Mouse (Mus musculus) brain, embryonic 18.5 days (tissue): ENCODE measurements around the gene Gm28308.

ENCODE experiments used
- DNase-seq: peaks from one replicate; pipeline ENCODE4 v3.0.0-alpha.2; 2012; ENCODE audit warnings: low read depth, low spot score

Gene Gm28308

DNA sequence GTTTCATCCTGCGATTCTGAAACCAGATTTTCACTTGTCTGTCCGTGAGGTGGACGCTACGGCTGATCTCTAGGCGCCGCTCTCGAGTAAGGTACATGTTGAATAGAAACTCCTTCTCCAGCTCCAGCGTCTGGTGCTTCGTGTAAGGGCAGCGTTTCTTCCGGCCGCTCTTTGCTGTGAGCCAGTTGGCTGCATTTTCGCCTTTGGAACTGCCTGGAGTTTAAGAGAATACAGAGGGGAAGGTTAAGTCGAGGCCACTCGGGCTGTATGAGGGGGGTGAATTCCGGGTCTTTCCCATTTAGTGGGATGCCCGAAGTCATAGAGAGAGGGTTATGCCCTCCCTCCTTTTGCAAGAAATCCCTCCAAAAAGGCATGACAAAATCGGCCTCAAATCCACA, 19.4 kb upstream of the Gm28308 start:
- no peak for DNase-seq

- DNase-seq, result no peak
These were observed 18.9 kb upstream of the Gm28308 start for GRCm38 (mm10) chr6:52231885-52232567.

- no peak for DNase-seq
These were observed 17.5 kb upstream of the Gm28308 start, which contains the start of gene Hoxa9 for GRCm38 (mm10) chr6:52230516-52231165. TSS of gene Hoxa9 (minus strand) at chr6:52231089.

- DNase-seq, result no peak
These were observed 16.6 kb upstream of the Gm28308 start for GRCm38 (mm10) chr6:52229558-52230416.

GRCm38 (mm10) chr6:52228475-52229465, 15.6 kb upstream of the Gm28308 start:
- no peak for DNase-seq

DNA sequence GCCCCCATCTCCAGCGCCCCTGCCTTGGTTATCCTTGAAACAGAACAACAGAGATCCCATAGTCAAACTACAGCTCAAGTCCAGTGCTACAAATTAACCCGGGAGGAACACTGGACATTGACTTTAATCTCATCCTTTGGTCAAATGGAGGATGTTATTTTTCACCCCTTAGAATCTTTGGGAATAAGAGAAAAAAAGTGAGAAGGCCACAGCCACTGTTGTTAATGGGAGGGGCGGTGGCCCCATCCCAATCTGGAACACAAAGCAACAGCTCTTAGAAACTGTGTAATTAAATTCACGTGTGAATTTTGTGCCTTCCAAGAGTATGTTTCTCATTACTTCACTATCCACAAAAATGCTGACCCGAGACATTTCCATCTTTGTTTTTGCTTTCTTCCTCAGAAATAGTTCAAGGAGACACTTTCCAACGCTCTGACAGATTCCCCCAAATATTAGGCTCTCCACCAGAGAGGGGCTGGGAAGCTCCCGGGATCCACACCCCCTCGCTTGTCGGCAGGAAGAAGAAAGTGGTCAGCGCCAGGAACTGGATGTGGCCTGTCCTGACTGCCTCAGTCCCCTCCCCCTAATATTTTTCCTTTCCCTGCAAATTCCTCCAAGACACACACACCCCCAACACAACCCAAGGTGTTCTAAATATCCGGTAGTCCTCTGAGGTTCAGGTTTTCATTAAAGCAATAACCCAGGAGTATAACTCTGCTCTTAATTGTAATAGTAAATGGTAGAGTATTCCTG, 14.5 kb upstream of the Gm28308 start:
- no peak for DNase-seq

- DNase-seq, result no peak
These were observed 13.6 kb upstream of the Gm28308 start for GRCm38 (mm10) chr6:52226569-52227257.

- DNase-seq, result no peak
These were observed 12.8 kb upstream of the Gm28308 start for GRCm38 (mm10) chr6:52225612-52226568.

GRCm38 (mm10) chr6:52224895-52225611, 11.9 kb upstream of the Gm28308 start:
- no peak for DNase-seq

DNA sequence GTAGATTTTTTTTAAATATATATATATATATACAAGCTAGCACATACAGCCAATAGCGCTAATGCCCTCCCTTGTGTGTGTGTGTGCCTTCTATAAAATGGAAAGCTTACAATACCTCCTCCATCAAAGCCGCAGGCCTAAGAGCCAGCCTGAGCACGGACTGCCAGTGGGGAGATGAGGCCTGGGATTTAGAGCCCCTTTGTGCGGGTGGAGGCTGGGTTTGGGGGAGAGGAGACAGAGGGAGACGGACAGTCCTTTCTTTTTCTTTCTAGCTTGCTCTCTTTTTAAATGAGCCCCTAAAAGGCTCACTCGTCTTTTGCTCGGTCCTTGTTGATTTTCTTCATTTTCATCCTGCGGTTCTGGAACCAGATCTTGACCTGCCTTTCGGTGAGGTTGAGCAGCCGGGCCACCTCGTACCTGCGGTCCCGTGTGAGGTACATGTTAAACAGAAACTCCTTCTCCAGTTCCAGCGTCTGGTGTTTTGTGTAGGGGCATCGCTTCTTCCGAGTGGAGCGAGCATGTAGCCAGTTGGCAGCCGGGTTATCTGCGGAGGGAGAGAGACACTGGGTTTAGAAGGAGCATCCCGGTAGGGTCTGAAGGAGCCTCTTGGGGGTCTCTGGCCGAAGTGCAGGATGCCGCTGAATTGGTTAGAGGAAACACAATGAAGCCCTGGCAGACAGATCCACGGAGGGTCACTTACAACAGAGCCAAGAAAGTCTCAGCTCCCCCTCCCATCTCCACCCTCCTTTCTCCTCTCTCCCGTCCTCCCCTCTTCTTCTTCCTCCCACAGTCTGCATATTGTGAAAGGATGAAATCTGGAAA, 11.0 kb upstream of the Gm28308 start:
- no peak for DNase-seq

- DNase-seq, result no peak
These were observed 9.6 kb upstream of the Gm28308 start for GRCm38 (mm10) chr6:52222729-52223128.

- DNase-seq, result no peak
These were observed 9.0 kb upstream of the Gm28308 start for GRCm38 (mm10) chr6:52221993-52222685.

- DNase-seq, result no peak
These were observed 8.3 kb upstream of the Gm28308 start, which contains the start of gene Hoxa7 for GRCm38 (mm10) chr6:52221337-52221992. TSS of gene Hoxa7 (minus strand) at chr6:52221854.

DNA sequence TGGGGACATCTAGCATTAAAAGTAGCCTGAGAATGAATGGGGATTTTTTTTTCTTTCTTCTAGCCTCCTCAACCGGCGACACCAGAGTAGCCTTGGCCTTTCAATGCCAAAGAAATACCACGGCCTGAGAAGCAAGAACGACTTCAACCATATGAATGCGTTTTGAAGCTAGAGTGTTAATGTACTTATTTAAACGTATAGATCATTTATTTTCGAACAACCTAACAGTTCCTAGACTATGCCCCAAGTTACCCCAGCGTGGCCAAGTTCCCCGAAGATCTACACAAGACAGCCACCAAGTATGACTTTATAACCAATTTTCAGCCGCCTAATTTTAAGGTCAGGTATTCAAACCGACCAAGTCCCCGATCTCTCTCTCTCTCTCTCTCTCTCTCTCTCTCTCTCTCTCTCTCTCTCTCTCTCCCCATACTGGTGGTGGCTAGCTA, 7.7 kb upstream of the Gm28308 start:
- no peak for DNase-seq

- no peak for DNase-seq
These were observed 7.1 kb upstream of the Gm28308 start for GRCm38 (mm10) chr6:52220003-52220864.
